Mouse (Mus musculus) neural tube, embryonic 11.5 days (tissue): ENCODE results near the gene Smug1. TPM values are rescaled to one million over a fixed set of nuclear protein-coding genes. Genes with fewer than 3 reads are reported as not detected.

Source experiments
- ATAC-seq: fragments of 200-750 bp; cut with Nextera tagmentation; 2 replicates; pipeline ENCODE4 v1.8.0; 2017; ENCODE audit warnings: moderate number of reproducible peaks, mild to moderate bottlenecking, moderate TSS enrichment, moderate library complexity; ENCODE audit not compliant: insufficient read depth, low FRiP score, low TSS enrichment
- DNase-seq: peaks from one replicate; pipeline ENCODE4 v3.0.0-alpha.2; 2015; ENCODE audit warnings: low spot score
- H3K27ac ChIP-seq: fragments of 300-500 bp; sonication (generic); 2 replicates; pipeline ENCODE4 v1.5.1; 2014; ENCODE audit warnings: low read depth, mild to moderate bottlenecking, low read length
- H3K27me3 ChIP-seq: fragments of 300-500 bp; sonication (generic); 2 replicates; pipeline ENCODE4 v1.6.1; 2014; ENCODE audit warnings: mild to moderate bottlenecking, low read length, mixed read lengths; ENCODE audit not compliant: control insufficient read depth, insufficient read depth
- H3K36me3 ChIP-seq: fragments of 300-500 bp; sonication (generic); 2 replicates; pipeline ENCODE4 v1.6.1; 2014; ENCODE audit warnings: mild to moderate bottlenecking, low read length, moderate library complexity, mixed read lengths; ENCODE audit not compliant: control insufficient read depth, insufficient read depth
- H3K4me1 ChIP-seq: fragments of 300-500 bp; sonication (generic); 2 replicates; pipeline ENCODE4 v1.6.1; 2014; ENCODE audit warnings: low read length, mixed read lengths; ENCODE audit not compliant: control insufficient read depth, insufficient read depth
- H3K4me2 ChIP-seq: fragments of 300-500 bp; sonication (generic); 2 replicates; pipeline ENCODE4 v1.6.1; 2014; ENCODE audit warnings: low read depth, mild to moderate bottlenecking, moderate library complexity
- H3K4me3 ChIP-seq: fragments of 300-500 bp; sonication (generic); 2 replicates; pipeline ENCODE4 v1.5.1; 2014; ENCODE audit warnings: low read depth, low read length
- H3K9ac ChIP-seq: fragments of 300-500 bp; sonication (generic); 2 replicates; pipeline ENCODE4 v1.6.1; 2014; ENCODE audit warnings: mild to moderate bottlenecking, low read length
- H3K9me3 ChIP-seq: fragments of 300-500 bp; sonication (generic); 2 replicates; pipeline ENCODE4 v1.6.1; 2016; ENCODE audit warnings: low read length; ENCODE audit not compliant: control insufficient read depth
- WGBS: fragments of 180-500 bp; shearing (Covaris S2); extraction: QIAGEN DNeasy Blood & Tissue Kit; methylation state at CpG from one replicate; pipeline ENCODE4 v1.1.7; 2014; 5-methylcytosine and 5-hydroxymethylcytosine counted together
- polyA plus RNA-seq: library from polyadenylated mRNA; unstranded; fragments of >200 nt; fragmentation: Nextera tagmentation; extraction: Ambion mirVana; gene quantifications from 2 replicates; pipeline ENCODE4 v1.2.1, GENCODE M21; 2014

Smug1 gene
- 55.9 and 65.4 TPM in 2 replicates for polyA plus RNA-seq

DNA sequence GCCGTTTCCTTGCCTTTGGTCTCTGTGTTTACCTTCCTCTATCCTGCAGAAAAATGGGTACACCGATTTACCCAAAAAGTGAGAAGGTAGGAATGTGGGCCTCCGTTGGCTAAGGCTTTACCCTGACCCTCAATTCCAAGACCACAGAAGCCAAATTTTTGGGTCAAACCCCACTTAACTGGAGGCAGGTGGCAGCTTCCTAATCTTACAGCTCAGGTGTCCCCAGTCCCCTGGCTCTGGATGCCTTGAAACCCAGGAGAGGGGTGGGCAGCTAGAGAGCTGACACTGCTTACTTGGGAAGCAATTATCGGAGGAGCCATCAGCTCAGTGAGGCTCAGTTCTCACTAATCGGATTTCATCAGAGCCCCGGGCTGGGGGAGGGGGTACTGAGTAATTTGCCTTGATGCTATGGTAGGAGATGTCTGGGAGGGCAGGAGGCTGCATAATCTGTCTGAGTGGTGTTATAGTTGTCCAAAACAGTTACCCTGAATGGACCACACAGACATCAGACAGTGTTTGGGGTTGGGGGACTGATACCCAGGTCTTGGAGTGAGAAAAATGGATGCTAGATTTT is at the start of gene Smug1:
TSS of gene Smug1 (minus strand) at position 51 of the 574 bp plus-strand sequence.
- Histone ChIP-seq H3K4me2 (peak within 1 kb of the TSS; percentile 74), H3K4me1 (peaks cover 72% of the 10 kb centered on the region), H3K9me3 (no peaks in the 10 kb centered on the region), H3K36me3 (no peaks in the 10 kb centered on the region), H3K4me3 (peak within 1 kb of the TSS; percentile 43), H3K27me3 (no peaks in the 10 kb centered on the region), H3K27ac (peak within 1 kb of the TSS; percentile 98), H3K9ac (peak within 1 kb of the TSS; percentile 78)
- no peak for ATAC-seq
- DNase-seq: peak; percentile 71
- WGBS: 34% methylated on average over 6 of the region's 6 CpGs

GRCm38 (mm10) chr15:103216052-103216451 is 49.2 kb upstream of the Smug1 start:
- no peaks in the 10 kb centered on the region for H3K27me3 ChIP-seq
- H3K36me3 ChIP-seq: 0 out of 2 replicates have a peak, but pooled peaks cover 2% of the 10 kb centered on the region
- no peak for DNase-seq
- H3K9me3 ChIP-seq: no peaks in the 10 kb centered on the region
- 20% methylated on average over 2 of the region's 2 CpGs for WGBS
- H3K4me3 ChIP-seq: no peak overlapping the region
- H3K27ac ChIP-seq: peak overlapping the region; percentile 95
- ATAC-seq: no peak
- H3K9ac ChIP-seq: no peak overlapping the region; the same call in 1 of the 2 replicates
- peaks cover 22% of the 10 kb centered on the region for H3K4me1 ChIP-seq
- peak overlapping the region; percentile 53 for H3K4me2 ChIP-seq

DNA sequence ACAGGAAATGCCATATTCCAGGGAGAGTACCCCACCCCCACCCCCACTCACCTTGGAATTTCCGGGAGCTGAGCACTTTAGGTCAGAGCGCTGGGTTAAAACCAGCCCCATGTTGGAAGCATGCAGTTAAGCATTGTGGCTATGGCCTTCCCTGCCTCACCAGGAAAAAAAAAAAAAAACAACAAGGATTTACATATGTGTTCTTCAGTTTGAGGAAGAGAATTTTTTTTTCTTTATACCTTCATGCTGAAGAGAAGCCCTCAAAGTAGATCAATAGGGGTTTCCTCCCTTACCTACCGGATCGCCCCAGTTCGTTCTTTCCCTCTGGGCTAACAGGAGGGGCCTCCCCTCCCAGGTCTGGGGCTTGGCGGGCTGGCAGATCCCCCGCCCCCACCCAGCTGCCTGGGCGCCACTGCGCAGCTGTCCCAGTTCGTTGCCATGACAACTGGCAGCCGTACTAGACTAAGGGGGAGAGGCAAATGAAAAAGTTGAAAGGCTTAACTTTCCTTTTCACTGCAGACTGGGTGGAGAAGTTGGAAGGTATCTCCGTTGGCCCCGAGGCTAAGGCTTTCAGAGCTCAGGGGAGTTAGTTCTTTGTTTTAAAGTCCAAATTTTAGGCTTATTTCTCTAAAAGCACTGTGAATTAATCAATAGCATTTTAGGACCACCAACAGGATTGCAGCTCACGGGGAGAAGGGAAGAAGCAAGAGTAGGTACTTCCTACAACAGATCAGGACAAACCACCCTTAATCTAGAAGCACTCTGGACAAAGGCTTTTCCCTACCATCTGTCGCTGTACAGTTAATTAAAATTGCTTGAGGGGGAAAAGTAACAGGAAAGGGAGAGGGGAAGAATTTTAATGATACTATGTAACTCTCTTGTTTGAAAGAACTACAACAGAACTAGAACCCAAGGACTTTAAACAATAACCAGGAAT is 48.3 kb upstream of the Smug1 start:
- peak; percentile 93 for DNase-seq
- Histone ChIP-seq H3K9me3 (no peaks in the 10 kb centered on the region), H3K4me1 (peaks cover 22% of the 10 kb centered on the region), H3K4me3 (peak overlapping the region; percentile 30), H3K27me3 (no peaks in the 10 kb centered on the region), H3K27ac (peak overlapping the region; percentile 95), H3K36me3 (peaks cover 9% of the 10 kb centered on the region), H3K9ac (peak overlapping the region; percentile 54), H3K4me2 (peak overlapping the region; percentile 53)
- ATAC-seq: peak; percentile 97
- WGBS: under 1% methylated on average over 15 of the region's 15 CpGs

GRCm38 (mm10) chr15:103214149-103214548 is 47.3 kb upstream of the Smug1 start:
- WGBS: 28% methylated on average over 2 of the region's 2 CpGs
- peak overlapping the region; percentile 11; the same call in 1 of the 2 replicates for H3K27ac ChIP-seq
- peak overlapping the region; percentile 37 for H3K4me2 ChIP-seq
- no peak overlapping the region; the same call in 1 of the 2 replicates for H3K9ac ChIP-seq
- H3K4me3 ChIP-seq: peak overlapping the region; percentile 16; the same call in 1 of the 2 replicates
- H3K4me1 ChIP-seq: peaks cover 22% of the 10 kb centered on the region
- ATAC-seq (no peak), DNase-seq (peak; percentile 13)
- H3K9me3 ChIP-seq: no peaks in the 10 kb centered on the region
- no peaks in the 10 kb centered on the region for H3K27me3 ChIP-seq
- H3K36me3 ChIP-seq: peaks cover 12% of the 10 kb centered on the region

- H3K36me3 ChIP-seq: peaks cover 11% of the 10 kb centered on the region
Observed at GRCm38 (mm10) chr15:103205156-103205555, 38.3 kb upstream of the Smug1 start.

DNA sequence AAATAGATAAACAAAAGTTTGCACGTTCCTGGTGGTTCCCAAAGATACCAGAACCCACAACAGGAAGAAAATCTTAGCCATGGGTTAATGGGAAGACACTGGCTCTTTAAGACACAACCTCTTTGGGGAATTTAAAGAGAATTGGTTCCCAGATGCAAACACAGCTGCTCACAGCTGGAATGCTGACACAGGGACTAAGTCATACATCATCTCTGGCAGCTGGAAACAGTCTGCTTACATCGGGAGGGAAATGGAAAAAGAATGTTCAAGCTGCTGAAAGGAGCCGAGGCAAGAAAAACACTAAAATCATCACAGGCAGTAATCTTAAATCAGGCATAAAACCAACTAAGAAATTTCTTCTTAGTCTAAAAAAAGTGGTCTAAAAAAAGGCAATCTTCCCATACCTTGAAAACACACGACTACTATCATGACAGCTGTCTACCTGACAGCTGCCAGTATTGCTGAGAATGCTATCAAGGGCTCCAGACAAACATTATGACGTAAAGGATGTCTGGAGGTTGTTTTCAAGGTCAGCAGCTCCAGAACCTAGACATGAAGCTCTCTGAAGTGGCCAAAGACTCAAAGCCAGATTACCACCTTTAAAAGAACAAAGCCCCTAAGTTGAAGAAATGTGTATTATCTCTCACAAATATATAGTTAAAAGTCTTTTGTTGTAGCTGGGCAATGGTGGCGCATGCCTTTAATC is 35.3 kb upstream of the Smug1 start:
- Histone ChIP-seq H3K27me3 (no peaks in the 10 kb centered on the region), H3K9ac (no peak overlapping the region), H3K4me3 (no peak overlapping the region), H3K9me3 (no peaks in the 10 kb centered on the region), H3K4me2 (no peak overlapping the region), H3K4me1 (no peaks in the 10 kb centered on the region), H3K27ac (no peak overlapping the region), H3K36me3 (peaks cover 13% of the 10 kb centered on the region)
- no peak for ATAC-seq
- peak; percentile 53 for DNase-seq
- WGBS: 59% methylated on average over 6 of the region's 6 CpGs

More at GRCm38 (mm10) chr15:103205156-103205555, 38.3 kb upstream of the Smug1 start:
- Histone ChIP-seq H3K4me1 (no peaks in the 10 kb centered on the region), H3K27ac (no peak overlapping the region), H3K4me3 (no peak overlapping the region), H3K9ac (no peak overlapping the region), H3K4me2 (no peak overlapping the region), H3K9me3 (no peaks in the 10 kb centered on the region), H3K27me3 (no peaks in the 10 kb centered on the region)
- DNase-seq (no peak), ATAC-seq (no peak)
- 74% methylated on average over 2 of the region's 2 CpGs for WGBS

GRCm38 (mm10) chr15:103197785-103198184 is 30.9 kb upstream of the Smug1 start:
- no peaks in the 10 kb centered on the region for H3K9me3 ChIP-seq
- no peak for DNase-seq
- no peak for ATAC-seq
- peaks cover 10% of the 10 kb centered on the region for H3K36me3 ChIP-seq
- no peak overlapping the region for H3K4me2 ChIP-seq
- no peak overlapping the region for H3K4me3 ChIP-seq
- no peak overlapping the region for H3K27ac ChIP-seq
- WGBS: 93% methylated on average over 4 of the region's 4 CpGs
- no peak overlapping the region for H3K9ac ChIP-seq
- no peaks in the 10 kb centered on the region for H3K27me3 ChIP-seq
- H3K4me1 ChIP-seq: no peaks in the 10 kb centered on the region

DNA sequence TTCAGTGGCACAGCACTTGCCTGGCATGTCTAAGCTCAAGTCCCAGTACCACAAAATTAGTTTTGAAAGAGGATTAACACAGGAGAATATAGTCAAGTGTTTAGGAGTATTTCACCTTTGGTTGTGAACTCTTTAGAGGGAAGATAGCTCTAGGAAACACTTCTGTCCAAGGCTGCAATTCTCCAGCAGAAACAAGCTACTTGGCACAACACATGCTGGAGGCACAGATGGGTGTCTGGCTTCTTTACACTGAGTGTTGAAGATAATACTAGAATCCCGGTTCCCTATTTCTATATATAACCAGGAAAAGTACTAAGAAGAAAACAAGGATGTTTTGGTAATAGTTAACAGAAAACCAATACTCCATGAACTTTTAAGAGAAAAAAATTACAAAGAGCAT is 29.9 kb upstream of the Smug1 start:
- H3K4me1 ChIP-seq: no peaks in the 10 kb centered on the region
- no peak for ATAC-seq
- no peak overlapping the region for H3K4me2 ChIP-seq
- 91% methylated on average over 1 of the region's 1 CpGs for WGBS
- no peak for DNase-seq
- H3K9ac ChIP-seq: no peak overlapping the region
- no peak overlapping the region for H3K4me3 ChIP-seq
- no peaks in the 10 kb centered on the region for H3K27me3 ChIP-seq
- H3K27ac ChIP-seq: no peak overlapping the region
- peaks cover 10% of the 10 kb centered on the region for H3K36me3 ChIP-seq
- H3K9me3 ChIP-seq: no peaks in the 10 kb centered on the region
